Mouse (Mus musculus): ENCODE results near the gene Gm10277.

The Gm10277 gene

DNA sequence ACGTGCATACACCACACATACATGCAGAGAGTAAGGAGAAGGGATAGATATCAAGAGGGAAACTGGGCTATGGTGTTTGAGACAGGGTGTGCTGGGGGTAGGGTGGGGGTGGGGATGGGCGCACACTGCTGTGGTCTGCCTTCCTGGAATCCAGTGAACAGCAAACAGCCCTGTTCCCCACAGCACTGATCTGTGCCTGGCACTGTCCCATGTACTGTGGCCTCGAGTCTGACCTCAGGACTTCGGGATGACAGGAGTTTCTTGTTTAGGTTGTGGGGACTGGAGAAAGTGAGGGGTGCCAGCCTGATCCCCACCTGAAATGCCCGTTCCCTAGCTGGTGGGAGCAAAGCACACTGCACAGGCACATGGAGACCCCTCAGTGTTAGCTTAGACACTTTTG is at the start of gene Gm10277:
TSS of gene Gm10277 (minus strand) at position 41 of the 400 bp plus-strand sequence.
- no peak for DNase-seq

DNA sequence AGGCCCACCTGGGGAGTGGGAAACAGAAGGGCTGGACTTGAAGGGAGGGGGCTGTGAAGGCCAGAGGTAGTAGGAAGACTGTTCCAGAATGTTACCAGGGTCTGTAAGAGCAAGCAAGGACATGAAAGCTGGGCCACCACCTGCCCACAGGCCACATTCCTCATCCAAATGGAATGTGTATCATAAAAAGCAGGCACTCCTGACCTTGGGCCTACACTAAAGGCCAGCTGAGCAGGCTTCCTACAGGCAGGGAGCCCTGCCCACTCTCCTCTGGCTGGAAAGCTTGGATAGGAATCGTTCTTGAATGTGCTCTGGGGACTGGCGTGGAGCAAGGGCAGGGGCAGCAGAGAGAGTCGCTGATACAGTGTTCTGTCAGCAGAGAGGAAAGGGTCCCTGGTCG is 49.2 kb upstream of the Gm10277 start:
- peak; percentile 39 to 78 for DNase-seq

GRCm38 (mm10) chr11:77836290-77836689 is 48.7 kb upstream of the Gm10277 start:
- no peak for DNase-seq

- no peak for DNase-seq
Observed at GRCm38 (mm10) chr11:77835109-77835508, 47.6 kb upstream of the Gm10277 start.

DNA sequence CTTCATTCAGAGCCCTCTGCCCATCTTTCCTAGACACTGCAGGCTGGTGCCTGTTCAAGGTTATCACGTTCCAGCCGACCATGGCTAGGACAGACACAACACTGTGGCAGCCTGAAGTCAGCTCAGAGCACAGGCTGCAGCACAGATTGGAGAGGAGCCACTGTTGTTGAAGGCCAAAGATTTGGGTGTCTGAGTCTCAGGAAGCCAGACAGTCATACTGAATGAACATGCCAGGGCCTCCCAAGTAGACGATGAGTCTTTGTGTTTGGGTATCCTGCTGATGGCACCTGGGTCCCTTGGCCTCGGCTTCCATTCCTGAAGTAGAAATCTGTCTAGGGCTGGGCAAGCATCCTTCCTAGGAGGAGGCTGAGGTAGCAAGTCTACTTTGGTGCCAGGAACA is 45.0 kb upstream of the Gm10277 start:
- no peak for DNase-seq

DNA sequence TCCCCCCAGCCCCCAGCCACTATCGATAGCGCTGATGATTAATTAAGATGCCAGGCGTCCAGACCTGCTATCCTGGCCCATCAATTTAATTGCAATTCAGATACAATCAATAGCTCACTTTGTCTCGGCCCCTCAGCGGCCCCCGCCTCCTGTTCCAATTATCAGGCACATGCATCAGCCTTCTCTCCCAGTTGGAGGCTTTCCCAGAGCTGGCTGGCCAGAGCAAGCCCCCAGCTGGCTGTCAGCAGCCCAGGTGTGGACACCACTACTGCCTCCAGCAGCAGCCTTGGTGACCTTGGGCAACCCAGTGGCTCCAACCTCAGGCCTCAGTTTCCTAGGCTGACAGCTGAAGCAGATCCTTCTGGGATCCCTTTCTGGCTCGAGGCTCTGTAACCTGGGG is 43.3 kb upstream of the Gm10277 start:
- DNase-seq = no peak

DNA sequence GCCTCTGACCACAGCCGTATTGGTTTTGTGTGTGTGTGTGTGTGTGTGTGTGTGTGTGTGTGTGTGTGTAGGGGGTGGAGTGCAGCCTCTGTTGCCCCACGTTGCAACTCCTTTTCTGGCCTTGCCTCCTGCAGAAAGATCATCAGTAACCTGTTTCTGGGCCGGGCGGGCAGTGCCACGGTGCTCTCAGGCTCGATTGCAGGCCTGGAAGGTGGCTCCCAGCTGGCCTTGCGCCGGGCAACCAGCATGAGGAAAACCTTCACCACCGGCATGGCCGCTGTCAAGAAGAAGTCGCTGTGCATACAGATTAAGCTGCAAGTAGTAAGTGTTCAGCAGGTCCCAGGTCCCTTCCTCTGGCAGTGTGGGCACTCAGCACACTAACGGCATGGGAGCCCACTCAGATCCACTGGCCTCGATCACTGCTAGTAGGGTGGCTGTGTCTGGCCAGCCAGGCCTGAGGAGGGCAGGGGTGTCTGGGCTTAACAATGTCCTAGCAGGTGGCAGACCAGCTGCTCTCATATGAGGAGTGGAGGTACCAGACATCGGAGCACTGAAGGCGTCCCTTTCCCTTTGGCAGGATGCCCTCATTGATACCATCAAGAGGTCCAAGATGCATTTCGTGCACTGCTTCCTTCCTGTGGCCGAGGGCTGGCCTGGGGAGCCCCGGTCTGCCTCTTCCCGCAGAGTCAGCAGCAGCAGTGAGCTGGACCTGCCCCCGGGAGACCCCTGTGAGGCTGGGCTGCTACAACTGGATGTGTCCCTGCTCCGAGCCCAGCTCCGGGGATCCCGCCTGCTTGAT is 41.7 kb upstream of the Gm10277 start:
- DNase-seq = no peak

GRCm38 (mm10) chr11:77828163-77828562 is 40.6 kb upstream of the Gm10277 start:
- no peak for DNase-seq

DNA sequence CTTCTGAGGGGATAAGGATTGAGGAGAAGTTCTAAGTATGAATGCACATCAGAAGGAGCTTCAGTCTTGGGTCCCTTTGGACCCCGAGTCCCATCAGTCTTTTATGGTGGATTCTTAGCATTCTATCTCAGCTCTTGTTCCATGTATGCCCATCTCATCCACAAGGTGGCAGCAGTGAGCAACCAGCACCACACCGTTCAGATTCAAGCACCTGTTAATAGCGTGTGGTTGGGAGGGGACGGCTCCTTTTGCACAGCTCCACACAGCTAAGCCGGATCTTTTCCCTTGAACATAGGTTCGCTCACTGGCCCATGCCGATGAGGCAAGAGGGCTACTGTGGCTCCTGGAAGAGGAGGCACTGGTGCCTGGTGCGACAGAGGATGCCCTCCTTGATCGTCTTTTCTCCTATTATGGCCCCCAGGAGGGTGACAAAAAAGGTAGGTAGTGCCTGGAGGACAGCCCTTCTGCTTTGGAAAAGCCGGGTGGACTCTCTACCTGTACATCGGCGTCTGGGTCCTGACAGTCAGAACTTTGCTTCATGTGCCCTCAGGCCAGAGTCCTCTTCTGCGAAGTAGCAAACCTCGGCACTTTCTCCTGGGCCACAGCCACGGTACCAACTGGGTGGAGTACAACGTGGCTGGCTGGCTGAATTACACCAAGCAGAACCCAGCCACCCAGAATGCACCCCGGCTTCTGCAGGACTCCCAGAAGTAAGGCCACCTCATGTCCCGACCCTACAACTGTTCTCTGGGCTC is 39.9 kb upstream of the Gm10277 start:
- peak; percentile 74 to 81 for DNase-seq

- DNase-seq = no peak
Observed at GRCm38 (mm10) chr11:77826311-77826710, 38.8 kb upstream of the Gm10277 start.

GRCm38 (mm10) chr11:77825853-77826252 is 38.3 kb upstream of the Gm10277 start:
- peak; percentile 67 to 81 for DNase-seq

GRCm38 (mm10) chr11:77822781-77823180 is 35.2 kb upstream of the Gm10277 start:
- DNase-seq = peak in 1 of 2 experiments; percentile 65

- DNase-seq = peak in 1 of 2 experiments; percentile 67
Observed at GRCm38 (mm10) chr11:77821648-77822047, 34.1 kb upstream of the Gm10277 start.

GRCm38 (mm10) chr11:77816003-77816402 is 28.5 kb upstream of the Gm10277 start:
- peak in 1 of 2 experiments; percentile 49 for DNase-seq

GRCm38 (mm10) chr11:77813969-77814368 is 26.4 kb upstream of the Gm10277 start:
- DNase-seq = no peak

GRCm38 (mm10) chr11:77810018-77810417 is 22.5 kb upstream of the Gm10277 start:
- DNase-seq = no peak

DNA sequence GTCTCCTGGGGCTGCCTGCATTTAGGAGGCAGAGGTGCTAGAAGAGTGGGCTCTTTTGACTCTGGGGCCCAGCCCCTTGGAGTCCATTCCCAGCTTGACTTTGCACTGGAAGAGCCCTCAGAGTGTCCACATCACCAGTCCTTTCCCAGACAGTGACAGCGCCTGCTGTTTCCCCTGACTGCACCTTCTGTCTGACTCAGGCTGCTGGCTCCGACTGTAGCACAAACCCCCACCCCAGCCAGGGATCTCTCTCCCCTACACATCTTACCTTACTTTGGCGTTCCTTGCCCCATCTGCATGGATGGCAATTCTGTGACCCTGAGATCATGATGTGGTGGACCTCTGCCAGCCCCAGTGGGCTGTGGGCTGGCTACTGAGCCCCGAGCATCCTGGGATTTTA is 21.7 kb upstream of the Gm10277 start:
- no peak for DNase-seq

- DNase-seq = peak in 1 of 2 experiments; percentile 47
Observed at GRCm38 (mm10) chr11:77808051-77808465, 20.5 kb upstream of the Gm10277 start.

- no peak for DNase-seq
Observed at GRCm38 (mm10) chr11:77806855-77807254, 19.3 kb upstream of the Gm10277 start.

DNA sequence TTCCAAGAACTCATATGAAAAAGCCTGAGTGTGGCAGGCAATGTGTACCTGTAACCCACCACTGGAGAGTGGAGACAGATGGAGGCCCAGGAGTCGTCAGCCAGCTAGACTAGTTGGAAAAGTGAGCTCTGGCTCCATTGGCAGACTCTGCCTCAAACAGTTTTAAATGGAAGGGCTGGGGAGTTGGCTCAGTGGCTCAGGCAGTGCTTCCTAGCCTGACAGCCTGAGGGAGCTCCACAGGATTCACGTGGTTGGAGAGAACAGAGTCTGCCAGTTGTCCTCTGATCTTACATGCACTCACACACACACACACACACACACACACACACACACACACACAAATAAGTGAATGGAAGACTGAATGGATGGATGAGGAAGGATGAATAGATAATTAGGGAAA is 18.7 kb upstream of the Gm10277 start:
- no peak for DNase-seq

DNA sequence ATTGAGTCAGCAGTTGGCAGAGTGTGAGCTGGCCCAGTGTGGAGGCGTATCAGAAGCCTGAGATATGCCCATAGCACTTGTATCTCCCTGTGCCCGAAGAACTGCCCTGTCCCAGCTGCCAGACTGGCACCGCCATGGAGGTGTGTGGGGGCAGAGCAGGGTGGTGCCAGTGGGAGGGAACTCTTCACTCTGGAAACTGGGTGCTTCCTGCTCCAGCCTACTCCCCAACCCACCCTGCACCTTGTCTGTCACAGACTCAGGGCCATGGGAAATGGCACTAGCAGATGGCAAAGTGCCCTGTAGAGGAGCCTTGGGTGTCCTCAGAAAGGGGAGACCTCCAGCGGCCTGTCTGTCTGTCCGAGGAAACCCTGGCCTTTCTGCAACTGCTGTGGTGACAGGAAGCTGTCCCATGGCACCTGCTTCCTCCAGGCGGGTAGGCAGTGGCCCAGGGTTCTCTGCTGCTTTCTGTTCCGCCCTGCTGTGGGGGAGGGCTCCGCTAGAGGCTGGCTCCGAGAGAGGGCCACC is 14.9 kb upstream of the Gm10277 start:
- DNase-seq = no peak

DNA sequence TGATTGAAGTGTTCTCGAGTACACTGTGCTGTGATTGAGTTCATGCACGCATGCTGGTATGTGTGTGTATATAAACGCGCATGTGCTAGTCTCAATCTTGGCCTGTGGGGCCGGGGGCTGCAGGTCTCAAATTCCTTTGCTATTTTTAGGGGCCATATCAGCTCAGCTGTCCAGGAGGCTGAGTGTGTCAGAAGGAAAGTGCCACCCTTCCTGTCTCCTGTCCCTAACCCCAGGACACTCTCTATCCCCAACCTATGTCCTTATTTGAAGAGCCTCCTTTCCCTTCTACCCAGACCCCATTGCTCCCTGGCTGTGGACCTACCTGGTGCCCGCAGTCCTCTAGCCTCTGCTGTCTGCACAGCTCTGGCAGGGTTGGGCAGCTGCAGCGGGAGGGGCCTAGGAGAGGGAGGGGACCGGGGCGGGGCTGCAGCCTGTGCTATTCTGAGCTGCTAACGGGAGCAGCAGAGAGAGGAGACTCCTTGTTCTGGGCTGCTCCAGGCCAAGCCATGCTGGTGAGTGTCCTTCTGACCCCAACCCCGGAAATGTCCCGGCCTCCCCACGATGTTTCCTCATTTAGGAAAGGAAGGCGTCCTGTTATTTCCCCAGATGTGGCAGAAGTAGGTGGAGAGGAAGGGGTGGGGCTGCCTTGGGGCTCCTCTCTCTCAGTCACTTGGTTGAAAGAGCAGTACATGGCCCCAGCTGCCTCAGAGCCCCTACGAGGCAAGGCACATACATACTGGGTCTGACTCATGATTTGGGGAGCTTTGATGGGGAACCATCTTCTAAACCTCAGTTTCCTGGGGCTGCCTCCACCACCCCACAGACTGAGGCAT is 13.5 kb upstream of the Gm10277 start:
- DNase-seq = peak; percentile 69 to 77

GRCm38 (mm10) chr11:77800491-77800868 is 12.9 kb upstream of the Gm10277 start:
- DNase-seq = no peak

All from kidney, adult 8-10 months (tissue).